Mouse (Mus musculus) neutrophil, adult 5-6 weeks (primary cell): ENCODE data around the gene Gm10318. TPM values are rescaled to one million over a fixed set of nuclear protein-coding genes. Genes with fewer than 3 reads are reported as not detected.

Experiments
- ATAC-seq: fragments of 151-379, 151-347 bp; 2 replicates; pipeline ENCODE4 v1.8.0; 2017; ENCODE audit warnings: mild to moderate bottlenecking, moderate TSS enrichment; ENCODE audit not compliant: insufficient number of reproducible peaks, poor library complexity, low FRiP score, severe bottlenecking; ENCODE audit errors: extremely low read depth
- total RNA-seq: library from RNA; stranded (forward); fragments of 200-1000 nt; gene quantifications from 2 replicates; pipeline ENCODE4 v1.2.3, GENCODE M21; 2017

Gm10318 gene
- total RNA-seq, 1 experiment from 2014 or later: not detected

DNA sequence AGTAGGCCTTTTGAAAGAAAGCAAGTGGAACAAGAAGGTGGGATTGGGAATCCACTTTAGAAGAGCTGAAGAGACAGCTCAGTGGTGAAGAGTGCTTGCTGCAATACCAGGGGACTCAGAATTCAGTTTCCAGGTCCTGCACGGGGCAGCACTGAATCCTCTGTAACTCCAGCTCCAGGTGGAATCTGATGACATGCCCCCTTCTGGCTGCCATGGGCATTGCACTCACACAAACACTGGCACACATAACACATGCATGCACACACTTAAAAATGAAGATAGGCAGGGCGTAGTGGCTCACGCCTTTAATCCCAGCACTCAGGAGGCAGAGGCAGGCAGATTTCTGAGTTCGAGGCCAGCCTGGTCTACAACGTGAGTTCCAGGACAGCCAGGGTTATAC lies 29.9 kb downstream of the Gm10318 start:
- no peak for ATAC-seq

DNA sequence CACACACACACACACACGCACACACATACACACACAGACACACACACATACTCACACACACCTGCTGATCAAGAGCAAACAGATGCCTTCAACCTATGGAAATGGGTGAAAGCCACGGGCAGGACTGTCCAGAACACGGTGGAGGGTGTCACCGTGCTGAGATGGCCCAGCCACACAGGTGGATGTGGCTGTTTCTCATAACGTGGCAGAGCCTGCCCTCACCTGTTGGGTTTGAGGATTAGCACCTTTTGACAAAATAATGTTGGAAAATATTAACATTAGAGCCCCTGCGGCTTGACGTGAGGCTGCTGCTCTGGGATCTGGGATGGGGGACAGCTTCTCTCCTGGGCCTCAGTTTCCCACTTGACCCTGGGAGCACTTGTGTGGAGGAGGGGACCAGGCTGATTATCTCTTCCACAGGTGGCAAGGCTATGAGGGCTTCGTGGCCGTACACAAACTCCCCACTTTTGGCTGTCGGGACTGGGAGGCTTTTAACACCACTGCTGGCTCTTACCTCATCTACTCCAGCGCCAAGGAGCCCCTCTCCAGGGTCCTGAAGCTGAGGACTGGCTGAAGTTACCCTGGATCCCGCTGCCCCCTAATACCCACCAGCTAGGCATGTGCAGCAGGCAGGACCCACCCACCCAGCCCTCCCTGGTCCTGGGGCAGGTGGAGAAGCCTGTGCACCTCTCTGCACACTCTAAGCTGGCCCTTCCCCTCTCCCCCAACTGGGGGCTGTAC lies 33.5 kb downstream of the Gm10318 start:
- no peak for ATAC-seq

DNA sequence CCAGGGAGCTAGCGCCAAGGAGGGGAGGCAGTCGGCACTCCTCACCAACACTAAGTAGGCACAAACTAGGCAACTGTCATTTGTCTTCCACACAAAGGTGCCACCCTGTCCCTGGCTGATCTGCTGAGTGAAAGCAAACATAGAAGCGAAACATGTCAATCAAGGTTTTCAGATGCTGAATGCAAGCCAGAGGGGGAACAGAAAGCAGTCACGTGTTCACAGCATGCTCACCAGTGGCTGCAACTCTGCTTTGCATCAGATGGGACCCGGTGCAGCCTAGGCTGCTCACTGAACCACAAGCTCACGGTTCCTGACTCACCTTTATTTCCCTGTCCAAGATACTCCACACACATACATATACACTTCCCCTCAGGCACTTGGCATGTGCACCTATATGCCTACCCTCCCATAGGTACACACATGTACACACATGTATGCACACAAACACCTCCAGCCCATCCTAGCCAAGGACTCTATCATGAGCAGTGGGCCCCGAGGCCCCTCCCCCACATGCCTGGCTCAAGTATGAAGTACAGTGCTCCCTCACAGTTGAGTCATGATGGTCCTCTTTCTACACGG lies 38.4 kb downstream of the Gm10318 start:
- ATAC-seq: no peak

DNA sequence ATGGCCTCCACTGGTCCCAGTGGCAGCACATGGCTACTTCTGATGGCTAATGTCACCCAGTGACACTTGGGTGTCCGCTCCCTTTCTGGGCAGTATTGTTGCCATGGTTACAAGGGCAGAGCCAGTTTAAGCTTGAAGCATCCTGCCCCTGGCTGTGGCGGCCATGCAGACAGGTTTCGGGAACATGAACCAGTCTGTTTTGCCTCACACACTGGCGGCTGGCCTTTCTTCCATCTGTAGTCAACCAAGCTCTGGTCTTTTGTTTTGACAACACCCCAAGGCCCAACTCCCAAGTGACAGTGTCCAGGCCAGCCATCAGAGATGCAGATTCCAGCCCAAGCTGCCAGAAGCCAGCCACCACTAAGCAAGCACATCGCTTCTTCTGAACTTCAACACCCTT lies 42.9 kb downstream of the Gm10318 start:
- no peak for ATAC-seq

DNA sequence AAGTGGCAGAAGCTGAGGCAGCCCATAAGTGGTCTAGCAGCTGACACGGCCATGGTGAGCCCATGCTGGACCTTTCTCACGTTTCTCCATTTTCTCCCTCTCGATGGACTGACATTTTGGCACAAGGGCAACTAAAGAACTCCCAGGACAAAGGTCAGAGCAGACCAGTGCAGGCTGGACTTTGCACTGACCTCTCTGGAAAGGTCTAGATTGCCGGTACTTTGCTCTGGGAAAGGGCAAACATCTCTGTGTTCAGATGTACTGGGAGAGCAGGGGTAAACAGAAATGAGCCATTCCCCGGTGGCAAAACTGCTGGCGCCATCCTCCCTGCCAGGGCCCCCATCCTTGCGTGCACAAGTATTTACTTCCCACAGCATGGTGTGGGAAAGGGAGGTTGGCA lies 47.5 kb downstream of the Gm10318 start:
- ATAC-seq: no peak

DNA sequence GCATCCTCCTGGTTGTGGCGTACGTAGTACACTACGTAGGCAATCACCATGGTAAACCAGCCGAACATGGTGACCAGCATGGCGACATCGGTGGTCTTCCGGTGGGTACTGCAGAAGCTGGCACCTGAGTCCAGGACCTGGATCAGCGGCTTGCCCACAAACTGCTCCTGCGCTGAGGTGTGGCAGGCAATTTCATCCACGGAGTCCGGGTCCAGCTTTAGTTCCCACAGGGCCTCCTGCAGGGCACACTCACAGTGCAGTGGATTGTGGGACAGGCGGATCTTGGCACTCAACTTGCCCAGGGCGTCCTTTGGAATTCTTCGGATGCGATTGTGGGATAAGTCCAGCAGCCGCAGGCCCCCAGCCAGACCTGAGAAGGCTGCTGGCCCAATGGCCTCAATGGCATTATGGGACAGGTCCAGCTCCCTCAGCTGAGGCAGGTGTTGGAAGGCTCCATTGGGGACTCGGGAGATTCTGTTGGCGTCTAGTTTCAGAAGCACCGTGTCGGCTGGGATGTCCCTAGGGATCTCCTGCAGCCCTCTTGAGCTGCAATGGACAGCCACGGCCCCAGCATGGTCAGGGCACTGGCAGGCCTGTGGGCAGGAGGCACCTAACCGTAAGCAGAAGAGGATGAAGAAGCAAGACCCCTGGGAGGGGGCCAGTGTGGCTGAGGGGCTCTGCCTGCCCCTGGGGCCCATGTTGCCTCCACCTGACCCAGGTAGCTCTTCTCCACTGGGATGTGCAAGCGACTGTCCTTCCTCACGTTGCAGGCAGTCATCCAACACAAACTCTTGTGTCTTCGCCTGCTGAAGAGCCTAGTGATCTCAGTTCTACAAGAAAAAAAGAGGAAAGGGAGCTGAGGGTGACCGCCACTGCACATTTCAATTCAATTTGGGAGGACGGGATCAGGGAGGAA lies 48.5 kb downstream of the Gm10318 start:
- no peak for ATAC-seq

DNA sequence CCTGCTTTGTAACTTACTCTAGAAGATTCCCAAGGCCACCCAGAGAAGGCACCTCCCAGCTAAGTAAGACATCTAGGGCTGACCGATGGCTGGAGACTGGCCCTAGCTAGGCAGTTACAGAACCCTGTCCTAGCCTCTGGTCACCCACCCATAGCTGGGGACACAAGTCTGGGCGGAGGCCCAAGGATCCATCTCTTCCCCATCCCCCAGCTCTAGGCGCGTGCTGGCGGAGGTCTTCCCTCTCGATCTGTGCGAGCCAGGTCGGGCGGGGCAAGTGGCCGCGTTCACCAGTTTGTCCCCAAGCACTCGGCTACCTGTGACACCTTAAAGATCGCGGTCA lies 49.2 kb downstream of the Gm10318 start:
- ATAC-seq: no peak

DNA sequence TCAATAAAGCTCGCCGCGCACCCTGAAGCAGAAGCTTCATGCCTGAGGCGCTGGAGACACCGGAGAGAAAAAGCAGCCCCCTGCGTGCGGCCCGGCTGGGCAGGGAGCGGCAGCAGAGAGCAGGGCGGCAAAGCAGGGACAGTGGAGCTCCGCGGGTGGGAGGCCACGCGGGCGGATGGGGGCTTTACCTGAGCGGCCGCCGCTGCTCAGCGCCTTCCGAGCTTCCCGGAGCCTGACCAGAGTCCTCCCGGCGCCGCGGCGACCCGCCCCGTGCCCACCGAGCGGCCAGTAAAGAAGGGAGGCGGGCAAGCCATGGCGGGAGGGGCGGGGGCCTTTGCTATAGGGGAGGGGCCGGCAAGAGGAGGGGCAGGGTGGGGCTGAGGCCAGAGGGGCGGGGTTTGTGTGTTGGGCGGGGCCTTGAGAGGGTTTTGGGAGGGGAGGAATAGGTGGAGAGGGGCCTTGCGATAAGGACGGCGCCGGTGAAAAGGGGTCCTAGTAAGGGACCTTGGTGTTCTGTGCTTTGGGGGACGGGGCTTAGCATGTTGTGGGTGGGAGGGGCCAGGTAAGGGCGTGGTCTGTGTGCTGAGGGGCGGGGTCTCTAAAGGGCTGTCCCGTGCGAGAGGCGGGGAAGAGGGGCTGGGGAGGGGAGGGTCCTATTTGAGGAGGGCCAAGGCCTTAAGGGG lies 49.7 kb downstream of the Gm10318 start, which contains the start of gene Lrrc3:
Gene Lrrc3 (minus strand): TSS at position 326 of the 683 bp plus-strand sequence.
- ATAC-seq: no peak

DNA sequence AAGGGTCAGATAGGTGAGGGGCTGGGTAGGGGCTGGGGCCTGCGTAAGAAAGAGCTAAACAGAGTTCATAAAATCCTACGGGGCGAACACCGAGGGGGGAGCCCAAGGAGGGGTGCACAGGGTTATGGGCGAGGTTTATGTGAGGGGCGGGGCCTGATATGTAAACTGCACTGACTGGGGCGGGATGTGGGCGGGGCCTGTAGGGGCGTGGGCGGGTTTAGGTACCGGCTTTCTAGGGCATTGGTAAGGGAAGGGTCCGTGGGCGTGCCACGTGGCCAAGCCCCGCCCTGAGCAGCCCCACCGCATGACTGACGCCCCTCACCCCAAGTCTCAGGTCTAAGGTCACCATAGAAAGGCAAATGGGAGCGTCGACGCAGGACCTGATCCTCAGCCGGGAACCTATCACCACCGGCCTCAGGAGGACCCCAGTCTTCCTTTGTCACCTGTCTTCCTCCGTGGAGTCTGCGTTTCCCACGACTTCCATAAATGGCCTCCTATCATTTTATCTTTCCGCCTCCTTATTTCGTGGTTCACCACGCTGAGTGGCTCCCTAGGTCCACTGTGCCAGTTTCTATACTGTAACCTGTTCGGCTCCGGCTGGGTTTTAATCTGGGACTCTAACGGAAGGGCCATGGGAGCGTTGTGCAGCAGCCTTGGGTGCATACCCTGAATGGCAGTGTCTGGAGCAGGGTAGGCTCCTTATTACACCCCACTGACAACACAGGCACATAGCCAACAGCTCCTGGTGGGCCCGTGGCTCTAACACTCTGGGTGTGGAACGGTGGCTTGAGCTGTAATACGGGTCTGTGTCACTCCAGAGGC lies 50.4 kb downstream of the Gm10318 start:
- ATAC-seq: no peak; the same call in 1 of the 2 replicates

Other genes starting within 250 kb of the Gm10318 start
- gene Sumo3, start 246.8 kb upstream of the Gm10318 start, total RNA-seq: 32.6 and 52.2 TPM in 2 replicates
- not detected in 2 replicates for gene Gm49325, start 246.7 kb upstream of the Gm10318 start, total RNA-seq
- 21.9 and 23.3 TPM in 2 replicates for gene Ube2g2, start 230.6 kb upstream of the Gm10318 start, total RNA-seq
- not detected in 2 replicates for gene Tspear, start 166.3 kb upstream of the Gm10318 start, total RNA-seq
- gene Gm19402, start 162.1 kb upstream of the Gm10318 start, total RNA-seq: not detected in 2 replicates
- gene Gm9508, start 155.6 kb upstream of the Gm10318 start, total RNA-seq: not detected in 2 replicates
- not detected in 2 replicates for gene Gm10272, start 146.2 kb upstream of the Gm10318 start, total RNA-seq
- gene Gm10024, start 141.4 kb upstream of the Gm10318 start, total RNA-seq: not detected in 2 replicates
- not detected in 2 replicates for gene Gm10142, start 137.1 kb upstream of the Gm10318 start, total RNA-seq
- not detected in 2 replicates for gene Krtap12-1, start 132.3 kb upstream of the Gm10318 start, total RNA-seq
- not detected in 2 replicates for gene Gm10100, start 126.4 kb upstream of the Gm10318 start, total RNA-seq
- not detected in 2 replicates for gene Gm18596, start 110.2 kb upstream of the Gm10318 start, total RNA-seq
- not detected in 2 replicates for gene Gm9736, start 101.5 kb upstream of the Gm10318 start, total RNA-seq
- not detected in 2 replicates for gene Gm3233, start 93.2 kb upstream of the Gm10318 start, total RNA-seq
- not detected in 2 replicates for gene Gm3238, start 81.5 kb upstream of the Gm10318 start, total RNA-seq
- not detected in 2 replicates for gene Gm7138, start 75.9 kb upstream of the Gm10318 start, total RNA-seq
- gene Gm3250, start 70.3 kb upstream of the Gm10318 start, total RNA-seq: not detected in 2 replicates
- gene Gm7137, start 64.7 kb upstream of the Gm10318 start, total RNA-seq: not detected in 2 replicates
- gene Gm9639, start 57.8 kb upstream of the Gm10318 start, total RNA-seq: not detected in 2 replicates
- not detected in 2 replicates for gene Gm19668, start 53.7 kb upstream of the Gm10318 start, total RNA-seq
- not detected in 2 replicates for gene Gm9507, start 41.0 kb upstream of the Gm10318 start, total RNA-seq
- gene Gm2696, start 38.2 kb upstream of the Gm10318 start, total RNA-seq: not detected in 2 replicates
- gene Krtap10-4, start 25.8 kb upstream of the Gm10318 start, total RNA-seq: not detected in 2 replicates
- gene Krtap10-10, start 16.9 kb upstream of the Gm10318 start, total RNA-seq: not detected in 2 replicates
- gene Gm36176, start 6.1 kb upstream of the Gm10318 start, total RNA-seq: not detected in 2 replicates
- not detected in 2 replicates for gene Gm3285, start 9.1 kb downstream of the Gm10318 start, total RNA-seq
- gene Lrrc3, start 49.7 kb downstream of the Gm10318 start, total RNA-seq: 0.12 and 0.23 TPM in 2 replicates
- gene Trpm2, start 117.7 kb downstream of the Gm10318 start, total RNA-seq: 216 and 259 TPM in 2 replicates
- gene 1810043G02Rik, start 125.7 kb downstream of the Gm10318 start, total RNA-seq: 7.6 and 9.8 TPM in 2 replicates
- 37.7 and 41.0 TPM in 2 replicates for gene Pfkl, start 157.2 kb downstream of the Gm10318 start, total RNA-seq
- not detected in 2 replicates for gene Dnmt3l, start 189.1 kb downstream of the Gm10318 start, total RNA-seq
- gene Aire, start 190.8 kb downstream of the Gm10318 start, total RNA-seq: 0.12 and 0.49 TPM in 2 replicates
- 128 and 134 TPM in 2 replicates for gene Icosl, start 216.4 kb downstream of the Gm10318 start, total RNA-seq